Mouse (Mus musculus) hindbrain, embryonic 14.5 days (tissue): ENCODE data around the gene N4bp2l2. TPM values are rescaled to one million over a fixed set of nuclear protein-coding genes. Genes with fewer than 3 reads are reported as not detected.
"Not testable (repeated sequence)": the region's sequence is repeated elsewhere in the genome, so short reads cannot be mapped to it uniquely, and the experiment has no call there.

ENCODE experiments used
- ATAC-seq: fragments of 200-750 bp; cut with Nextera tagmentation; 2 replicates; pipeline ENCODE4 v1.8.0; 2017; ENCODE audit warnings: moderate number of reproducible peaks, mild to moderate bottlenecking, moderate TSS enrichment, moderate library complexity; ENCODE audit not compliant: low FRiP score
- DNase-seq: peaks from one replicate; pipeline ENCODE4 v3.0.0-alpha.2; 2015; ENCODE audit warnings: low spot score
- H3K27ac ChIP-seq: fragments of 300-500 bp; sonication (generic); 2 replicates; pipeline ENCODE4 v1.5.1; 2014; ENCODE audit warnings: mild to moderate bottlenecking, moderate library complexity
- H3K27me3 ChIP-seq: fragments of 300-500 bp; sonication (generic); 2 replicates; pipeline ENCODE4 v1.6.1; 2014; ENCODE audit warnings: mild to moderate bottlenecking, low read length, mixed read lengths; ENCODE audit not compliant: control insufficient read depth, insufficient read depth
- H3K36me3 ChIP-seq: fragments of 300-500 bp; sonication (generic); replicated peaks from 2 replicates; pipeline ENCODE4 v1.6.1; 2014; ENCODE audit not compliant: control insufficient read depth, insufficient read depth
- H3K4me1 ChIP-seq: fragments of 300-500 bp; sonication (generic); replicated peaks from 2 replicates; pipeline ENCODE4 v1.6.1; 2014; ENCODE audit warnings: antibody characterized with exemption, low read length, mixed read lengths; ENCODE audit not compliant: control insufficient read depth, insufficient read depth
- H3K4me2 ChIP-seq: fragments of 300-500 bp; sonication (generic); replicated peaks from 2 replicates; pipeline ENCODE4 v1.6.1; 2014; ENCODE audit warnings: mild to moderate bottlenecking, moderate library complexity
- H3K4me3 ChIP-seq: fragments of 300-500 bp; sonication (generic); replicated peaks from 2 replicates; pipeline ENCODE4 v1.5.1; 2014; ENCODE audit warnings: mild to moderate bottlenecking, low read length
- H3K9ac ChIP-seq: fragments of 300-500 bp; sonication (generic); 2 replicates; pipeline ENCODE4 v1.6.1; 2014
- H3K9me3 ChIP-seq: fragments of 300-500 bp; sonication (generic); 2 replicates; pipeline ENCODE4 v1.6.1; 2016; ENCODE audit warnings: low read length; ENCODE audit not compliant: control insufficient read depth
- WGBS: fragments of 180-500 bp; shearing (Covaris S2); extraction: QIAGEN DNeasy Blood & Tissue Kit; methylation state at CpG from one replicate; pipeline ENCODE4 v1.1.7; 2014; 5-methylcytosine and 5-hydroxymethylcytosine counted together
- polyA plus RNA-seq: library from polyadenylated mRNA; unstranded; fragments of >200 nt; fragmentation: Nextera tagmentation; extraction: Ambion mirVana; gene quantifications from 2 replicates; pipeline ENCODE4 v1.2.1, GENCODE M21; 2014

The N4bp2l2 gene
- polyA plus RNA-seq, result 29.8 and 32.3 TPM in 2 replicates

- Histone ChIP-seq H3K36me3 (peaks cover 13% of the 10 kb centered on the region), H3K4me3 (peak within 1 kb of the TSS; percentile 86), H3K4me2 (peak within 1 kb of the TSS; percentile 90), H3K9ac (peak within 1 kb of the TSS; percentile 92), H3K27ac (peak within 1 kb of the TSS; percentile 94)
- not testable (repeated sequence) for H3K4me1 ChIP-seq, DNase-seq, ATAC-seq, H3K27me3 ChIP-seq, H3K9me3 ChIP-seq
- 90% methylated on average over 8 of the region's 9 CpGs for WGBS
Measured at GRCm38 (mm10) chr5:150666133-150666739, at the start of gene N4bp2l2. N4bp2l2 (minus strand) TSS chr5:150666183.

GRCm38 (mm10) chr5:150713431-150713830 lies 47.4 kb upstream of the N4bp2l2 start:
- H3K27ac ChIP-seq, result no peak overlapping the region
- no peak for DNase-seq
- H3K4me1 ChIP-seq, result no peaks in the 10 kb centered on the region; the same call in 1 of the 2 replicates
- H3K9me3 ChIP-seq, result no peaks in the 10 kb centered on the region
- no peaks in the 10 kb centered on the region for H3K27me3 ChIP-seq
- no peak overlapping the region for H3K9ac ChIP-seq
- no peaks in the 10 kb centered on the region for H3K36me3 ChIP-seq
- no peak overlapping the region for H3K4me3 ChIP-seq
- ATAC-seq, result no peak
- H3K4me2 ChIP-seq, result no peak overlapping the region

GRCm38 (mm10) chr5:150711503-150711902 lies 45.5 kb upstream of the N4bp2l2 start:
- Histone ChIP-seq H3K27ac (no peak overlapping the region), H3K4me1 (no peaks in the 10 kb centered on the region), H3K4me2 (no peak overlapping the region), H3K4me3 (no peak overlapping the region), H3K9me3 (no peaks in the 10 kb centered on the region), H3K9ac (no peak overlapping the region), H3K27me3 (no peaks in the 10 kb centered on the region), H3K36me3 (no peaks in the 10 kb centered on the region)
- ATAC-seq (no peak), DNase-seq (no peak)
- WGBS, result 95% methylated on average over 4 of the region's 4 CpGs

- DNase-seq, H3K27me3 ChIP-seq, H3K4me3 ChIP-seq, H3K27ac ChIP-seq, H3K36me3 ChIP-seq, H3K9me3 ChIP-seq, H3K4me2 ChIP-seq, H3K4me1 ChIP-seq, ATAC-seq, H3K9ac ChIP-seq: not testable (repeated sequence)
- WGBS, result 96% methylated on average over 3 of the region's 3 CpGs
Measured at GRCm38 (mm10) chr5:150707181-150707580, 41.2 kb upstream of the N4bp2l2 start.

- H3K27me3 ChIP-seq, H3K4me1 ChIP-seq, H3K4me3 ChIP-seq, H3K27ac ChIP-seq, H3K36me3 ChIP-seq, H3K9ac ChIP-seq, ATAC-seq, H3K9me3 ChIP-seq, H3K4me2 ChIP-seq, DNase-seq: not testable (repeated sequence)
- WGBS, result 100% methylated on average over 1 of the region's 1 CpGs
Measured at GRCm38 (mm10) chr5:150706651-150707050, 40.7 kb upstream of the N4bp2l2 start.

GRCm38 (mm10) chr5:150702714-150703113 lies 36.7 kb upstream of the N4bp2l2 start:
- DNase-seq (peak; percentile 50), ATAC-seq (no peak)
- H3K27me3 ChIP-seq, result no peaks in the 10 kb centered on the region
- no peak overlapping the region for H3K27ac ChIP-seq
- 0 out of 2 replicates have a peak, but pooled peaks cover 4% of the 10 kb centered on the region for H3K9me3 ChIP-seq
- H3K4me2 ChIP-seq, result no peak overlapping the region
- no peaks in the 10 kb centered on the region for H3K36me3 ChIP-seq
- H3K4me3 ChIP-seq, result no peak overlapping the region
- WGBS, result 56% methylated on average over 2 of the region's 2 CpGs
- H3K4me1 ChIP-seq, result no peaks in the 10 kb centered on the region
- no peak overlapping the region for H3K9ac ChIP-seq

GRCm38 (mm10) chr5:150693277-150693676 lies 27.3 kb upstream of the N4bp2l2 start:
- H3K4me2 ChIP-seq, result no peak overlapping the region
- no peak for ATAC-seq
- peaks cover 6% of the 10 kb centered on the region; the same call in 1 of the 2 replicates for H3K9me3 ChIP-seq
- no peak overlapping the region for H3K4me3 ChIP-seq
- H3K36me3 ChIP-seq, result peaks cover 8% of the 10 kb centered on the region; the same call in 1 of the 2 replicates
- DNase-seq, result no peak
- H3K27me3 ChIP-seq, result no peaks in the 10 kb centered on the region
- 93% methylated on average over 2 of the region's 2 CpGs for WGBS
- no peak overlapping the region for H3K9ac ChIP-seq
- H3K4me1 ChIP-seq, result no peaks in the 10 kb centered on the region
- no peak overlapping the region for H3K27ac ChIP-seq

- Histone ChIP-seq H3K36me3 (peaks cover 5% of the 10 kb centered on the region; the same call in 1 of the 2 replicates), H3K9me3 (peaks cover 6% of the 10 kb centered on the region; the same call in 1 of the 2 replicates), H3K4me2 (no peak overlapping the region), H3K27me3 (no peaks in the 10 kb centered on the region), H3K4me1 (no peaks in the 10 kb centered on the region), H3K27ac (no peak overlapping the region), H3K9ac (no peak overlapping the region), H3K4me3 (no peak overlapping the region)
- ATAC-seq, result no peak
- no peak for DNase-seq
Measured at GRCm38 (mm10) chr5:150690685-150691084, 24.7 kb upstream of the N4bp2l2 start.

GRCm38 (mm10) chr5:150682862-150683261 lies 16.9 kb upstream of the N4bp2l2 start:
- not testable (repeated sequence) for H3K4me1 ChIP-seq, H3K4me3 ChIP-seq, H3K4me2 ChIP-seq, H3K27ac ChIP-seq, H3K27me3 ChIP-seq, H3K9ac ChIP-seq, H3K9me3 ChIP-seq, ATAC-seq, DNase-seq, H3K36me3 ChIP-seq
- WGBS, result 89% methylated on average over 6 of the region's 6 CpGs

GRCm38 (mm10) chr5:150674866-150675265 lies 8.9 kb upstream of the N4bp2l2 start:
- H3K27me3 ChIP-seq, result no peaks in the 10 kb centered on the region
- peak overlapping the region; percentile 89 for H3K9ac ChIP-seq
- H3K4me1 ChIP-seq, result peaks cover 19% of the 10 kb centered on the region
- no peak for DNase-seq
- no peak overlapping the region for H3K27ac ChIP-seq
- 53% methylated on average over 6 of the region's 6 CpGs for WGBS
- H3K9me3 ChIP-seq, result no peaks in the 10 kb centered on the region
- peak overlapping the region; percentile 64 for H3K4me2 ChIP-seq
- H3K36me3 ChIP-seq, result no peaks in the 10 kb centered on the region
- peak overlapping the region; percentile 97 for H3K4me3 ChIP-seq
- no peak for ATAC-seq
